Mouse (Mus musculus): ENCODE data around the gene Cep170b. TPM values are rescaled to one million over a fixed set of nuclear protein-coding genes. Genes with fewer than 3 reads are reported as not detected.

The Cep170b gene
- polyA plus RNA-seq, 1 experiment from 2014 or later, result 16.2 TPM

DNA sequence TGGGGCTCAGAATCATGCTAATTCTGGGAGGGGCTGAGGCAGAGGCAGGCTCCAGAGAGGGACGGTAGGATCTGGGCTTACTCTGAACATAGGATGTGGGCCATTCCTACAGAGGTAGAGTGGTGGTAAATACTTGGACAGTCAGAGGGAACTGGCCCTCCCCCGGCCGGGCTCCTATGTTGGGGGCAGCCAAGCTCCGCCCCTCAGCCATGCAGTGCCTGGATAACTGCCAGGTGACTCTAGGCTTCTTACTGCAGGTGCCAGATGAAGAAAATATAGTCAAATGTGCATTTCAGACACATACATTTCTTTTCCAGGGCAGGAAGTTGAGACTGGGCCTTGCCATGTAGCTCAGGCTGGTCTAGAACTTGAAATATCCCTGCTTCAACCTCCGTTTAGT is 43.2 kb upstream of the Cep170b start:
- H3K4me2 ChIP-seq (replicated peaks; ENCODE audit: low read depth, low read length), result no peak overlapping the region
- no peak for ATAC-seq (ENCODE audit: insufficient number of reproducible peaks, insufficient read depth, low FRiP score, low read depth)
- WGBS, result 50% methylated on average over 5 of the region's 5 CpGs
- H3K36me3 ChIP-seq (ENCODE audit: control insufficient read depth, insufficient read depth, low read length), result no peaks in the 10 kb centered on the region; the same call in 1 of the 2 replicates
- H3K27me3 ChIP-seq (ENCODE audit: control insufficient read depth, insufficient read depth, low read length), result no peaks in the 10 kb centered on the region
- no peaks in the 10 kb centered on the region for H3K9me3 ChIP-seq (ENCODE audit: control insufficient read depth, low read depth, low read length)
- no peak overlapping the region for H3K9ac ChIP-seq (replicated peaks; ENCODE audit: low read depth, low read length)
- H3K4me3 ChIP-seq (ENCODE audit: low read depth, low read length), result no peak overlapping the region
- H3K4me1 ChIP-seq (ENCODE audit: control insufficient read depth, insufficient read depth, low read length), result peaks cover 39% of the 10 kb centered on the region
- H3K27ac ChIP-seq (ENCODE audit: low read length), result no peak overlapping the region

DNA sequence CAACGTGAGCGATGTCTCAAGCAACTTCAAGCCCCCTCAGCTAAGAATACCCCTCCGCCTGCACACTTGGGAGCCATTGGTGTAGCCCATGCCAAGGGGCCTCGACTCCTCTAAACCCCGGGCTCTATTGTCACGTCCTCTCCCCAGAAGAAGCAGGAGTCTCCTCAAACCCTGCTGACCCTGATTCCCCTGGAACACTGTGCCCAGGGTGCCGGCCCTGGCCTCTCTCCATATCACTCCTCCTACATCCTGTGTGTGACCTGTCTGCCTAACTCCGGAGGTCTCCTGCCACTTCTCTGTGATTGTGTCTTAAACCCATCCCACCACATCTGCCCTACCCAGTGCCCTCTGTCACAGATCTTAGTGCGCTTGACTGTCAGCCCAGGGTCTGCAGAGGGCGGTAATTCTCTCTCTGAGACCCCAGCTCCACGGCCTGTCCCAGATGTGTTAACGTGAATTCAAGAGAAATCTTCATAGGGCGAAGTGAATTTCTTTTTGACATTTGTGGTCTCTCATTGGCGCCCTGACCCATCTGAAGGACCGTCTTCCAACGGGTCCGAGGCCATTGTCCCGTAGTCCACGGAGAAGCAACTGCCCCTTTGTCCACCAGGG is 42.2 kb upstream of the Cep170b start:
- peak overlapping the region; percentile 71 for H3K4me3 ChIP-seq (ENCODE audit: low read depth, low read length)
- H3K27me3 ChIP-seq (ENCODE audit: control insufficient read depth, insufficient read depth, low read length), result no peaks in the 10 kb centered on the region
- H3K4me1 ChIP-seq (ENCODE audit: control insufficient read depth, insufficient read depth, low read length), result peaks cover 31% of the 10 kb centered on the region
- H3K4me2 ChIP-seq (replicated peaks; ENCODE audit: low read depth, low read length), result peak overlapping the region; percentile 94
- 22% methylated on average over 19 of the region's 19 CpGs for WGBS
- no peak for ATAC-seq (ENCODE audit: insufficient number of reproducible peaks, insufficient read depth, low FRiP score, low read depth)
- H3K9ac ChIP-seq (replicated peaks; ENCODE audit: low read depth, low read length), result peak overlapping the region; percentile 52
- peak overlapping the region; percentile 95 for H3K27ac ChIP-seq (ENCODE audit: low read length)
- H3K36me3 ChIP-seq (ENCODE audit: control insufficient read depth, insufficient read depth, low read length), result no peaks in the 10 kb centered on the region; the same call in 1 of the 2 replicates
- no peaks in the 10 kb centered on the region for H3K9me3 ChIP-seq (ENCODE audit: control insufficient read depth, low read depth, low read length)

DNA sequence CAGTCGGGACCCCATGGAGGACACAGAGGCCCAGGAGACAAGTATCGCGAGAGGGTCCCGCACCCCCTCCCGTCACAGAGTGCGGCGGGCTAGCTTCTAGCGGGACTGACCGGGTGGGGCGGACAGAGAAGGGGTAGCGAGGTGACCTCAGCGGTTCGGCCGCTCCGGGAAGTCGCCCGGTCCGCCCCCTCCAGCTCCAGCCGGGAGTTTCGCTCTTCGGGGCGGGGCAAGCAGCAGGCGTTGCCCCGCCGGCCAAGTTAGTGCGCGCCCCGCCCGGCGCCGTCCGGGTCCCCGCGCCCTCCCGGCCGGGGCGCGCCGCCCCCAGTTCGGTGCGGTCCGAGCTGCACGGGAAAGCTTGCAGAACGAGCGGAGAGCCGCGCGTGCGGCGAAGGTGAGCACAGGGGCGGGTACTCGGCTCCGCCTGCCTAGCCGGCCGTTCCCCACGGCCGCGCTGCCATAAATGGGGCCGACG is 41.7 kb upstream of the Cep170b start, which contains the start of gene Zbtb42:
Gene Zbtb42, plus strand, starts transcription at position 274 of the 472 bp plus-strand sequence.
- ATAC-seq (ENCODE audit: insufficient number of reproducible peaks, insufficient read depth, low FRiP score, low read depth), result peak; percentile 46
- Histone ChIP-seq H3K4me2 (replicated peaks; ENCODE audit: low read depth, low read length) (peak within 1 kb of the TSS; percentile 94), H3K27me3 (ENCODE audit: control insufficient read depth, insufficient read depth, low read length) (no peaks in the 10 kb centered on the region), H3K9me3 (ENCODE audit: control insufficient read depth, low read depth, low read length) (no peaks in the 10 kb centered on the region), H3K36me3 (ENCODE audit: control insufficient read depth, insufficient read depth, low read length) (no peaks in the 10 kb centered on the region; the same call in 1 of the 2 replicates), H3K4me1 (ENCODE audit: control insufficient read depth, insufficient read depth, low read length) (peaks cover 33% of the 10 kb centered on the region), H3K9ac (replicated peaks; ENCODE audit: low read depth, low read length) (peak within 1 kb of the TSS; percentile 52), H3K27ac (ENCODE audit: low read length) (peak within 1 kb of the TSS; percentile 95), H3K4me3 (ENCODE audit: low read depth, low read length) (peak within 1 kb of the TSS; percentile 71)
- under 1% methylated on average over 60 of the region's 60 CpGs for WGBS

GRCm38 (mm10) chr12:112679027-112679996 is 40.9 kb upstream of the Cep170b start:
- Histone ChIP-seq H3K4me1 (ENCODE audit: control insufficient read depth, insufficient read depth, low read length) (peaks cover 33% of the 10 kb centered on the region), H3K9me3 (ENCODE audit: control insufficient read depth, low read depth, low read length) (no peaks in the 10 kb centered on the region), H3K4me2 (replicated peaks; ENCODE audit: low read depth, low read length) (peak overlapping the region; percentile 94), H3K9ac (replicated peaks; ENCODE audit: low read depth, low read length) (peak overlapping the region; percentile 52), H3K4me3 (ENCODE audit: low read depth, low read length) (peak overlapping the region; percentile 71), H3K36me3 (ENCODE audit: control insufficient read depth, insufficient read depth, low read length) (no peaks in the 10 kb centered on the region; the same call in 1 of the 2 replicates), H3K27me3 (ENCODE audit: control insufficient read depth, insufficient read depth, low read length) (no peaks in the 10 kb centered on the region), H3K27ac (ENCODE audit: low read length) (peak overlapping the region; percentile 95)
- 4% methylated on average over 75 of the region's 87 CpGs for WGBS
- peak; percentile 68 for ATAC-seq (ENCODE audit: insufficient number of reproducible peaks, insufficient read depth, low FRiP score, low read depth)

DNA sequence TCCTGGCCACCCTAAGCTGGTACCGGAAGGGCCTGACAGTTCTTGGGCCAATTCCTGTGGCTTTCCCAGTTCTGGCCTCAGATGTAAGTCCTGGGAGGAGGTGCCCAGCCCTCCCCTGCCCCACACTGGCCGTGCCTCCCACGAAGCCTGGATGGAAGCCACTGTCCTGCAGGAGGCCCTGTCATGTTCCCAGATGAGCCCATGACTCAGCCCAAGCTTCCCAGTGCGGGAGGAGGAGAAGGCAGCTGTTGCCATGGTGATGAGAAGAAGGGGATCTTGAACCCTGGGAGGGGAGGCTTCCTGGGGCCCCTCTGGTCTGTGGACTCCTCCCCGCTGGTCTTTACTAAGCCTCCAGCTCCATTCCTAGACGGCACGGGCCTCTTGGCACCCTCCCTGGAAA is 36.9 kb upstream of the Cep170b start:
- Histone ChIP-seq H3K4me1 (ENCODE audit: control insufficient read depth, insufficient read depth, low read length) (peaks cover 10% of the 10 kb centered on the region), H3K27me3 (ENCODE audit: control insufficient read depth, insufficient read depth, low read length) (no peaks in the 10 kb centered on the region), H3K4me2 (replicated peaks; ENCODE audit: low read depth, low read length) (no peak overlapping the region), H3K9me3 (ENCODE audit: control insufficient read depth, low read depth, low read length) (no peaks in the 10 kb centered on the region), H3K27ac (ENCODE audit: low read length) (no peak overlapping the region), H3K4me3 (ENCODE audit: low read depth, low read length) (no peak overlapping the region), H3K9ac (replicated peaks; ENCODE audit: low read depth, low read length) (no peak overlapping the region), H3K36me3 (ENCODE audit: control insufficient read depth, insufficient read depth, low read length) (no peaks in the 10 kb centered on the region; the same call in 1 of the 2 replicates)
- no peak for ATAC-seq (ENCODE audit: insufficient number of reproducible peaks, insufficient read depth, low FRiP score, low read depth)
- WGBS, result 53% methylated on average over 7 of the region's 7 CpGs

GRCm38 (mm10) chr12:112688458-112688857 is 31.8 kb upstream of the Cep170b start:
- Histone ChIP-seq H3K9me3 (ENCODE audit: control insufficient read depth, low read depth, low read length) (no peaks in the 10 kb centered on the region), H3K4me2 (replicated peaks; ENCODE audit: low read depth, low read length) (no peak overlapping the region), H3K9ac (replicated peaks; ENCODE audit: low read depth, low read length) (no peak overlapping the region), H3K36me3 (ENCODE audit: control insufficient read depth, insufficient read depth, low read length) (no peaks in the 10 kb centered on the region), H3K4me1 (ENCODE audit: control insufficient read depth, insufficient read depth, low read length) (peaks cover 7% of the 10 kb centered on the region), H3K27ac (ENCODE audit: low read length) (no peak overlapping the region), H3K4me3 (ENCODE audit: low read depth, low read length) (no peak overlapping the region), H3K27me3 (ENCODE audit: control insufficient read depth, insufficient read depth, low read length) (no peaks in the 10 kb centered on the region)
- 45% methylated on average over 15 of the region's 15 CpGs for WGBS
- no peak for ATAC-seq (ENCODE audit: insufficient number of reproducible peaks, insufficient read depth, low FRiP score, low read depth)

- H3K27ac ChIP-seq (ENCODE audit: low read length), result peak overlapping the region; percentile 78
- no peaks in the 10 kb centered on the region for H3K36me3 ChIP-seq (ENCODE audit: control insufficient read depth, insufficient read depth, low read length)
- no peaks in the 10 kb centered on the region for H3K9me3 ChIP-seq (ENCODE audit: control insufficient read depth, low read depth, low read length)
- no peaks in the 10 kb centered on the region for H3K27me3 ChIP-seq (ENCODE audit: control insufficient read depth, insufficient read depth, low read length)
- H3K9ac ChIP-seq (replicated peaks; ENCODE audit: low read depth, low read length), result peak overlapping the region; percentile 80
- WGBS, result 3% methylated on average over 54 of the region's 54 CpGs
- H3K4me2 ChIP-seq (replicated peaks; ENCODE audit: low read depth, low read length), result peak overlapping the region; percentile 87
- H3K4me3 ChIP-seq (ENCODE audit: low read depth, low read length), result peak overlapping the region; percentile 65
- ATAC-seq (ENCODE audit: insufficient number of reproducible peaks, insufficient read depth, low FRiP score, low read depth), result peak; percentile 94
- peaks cover 11% of the 10 kb centered on the region for H3K4me1 ChIP-seq (ENCODE audit: control insufficient read depth, insufficient read depth, low read length)
Observed at GRCm38 (mm10) chr12:112693185-112694126, 26.8 kb upstream of the Cep170b start.
